Mouse (Mus musculus): ENCODE data around the gene D630045J12Rik.
A peak's percentile ranks its signal among the peaks of the same experiment; 100 is the strongest.

The D630045J12Rik gene

DNA sequence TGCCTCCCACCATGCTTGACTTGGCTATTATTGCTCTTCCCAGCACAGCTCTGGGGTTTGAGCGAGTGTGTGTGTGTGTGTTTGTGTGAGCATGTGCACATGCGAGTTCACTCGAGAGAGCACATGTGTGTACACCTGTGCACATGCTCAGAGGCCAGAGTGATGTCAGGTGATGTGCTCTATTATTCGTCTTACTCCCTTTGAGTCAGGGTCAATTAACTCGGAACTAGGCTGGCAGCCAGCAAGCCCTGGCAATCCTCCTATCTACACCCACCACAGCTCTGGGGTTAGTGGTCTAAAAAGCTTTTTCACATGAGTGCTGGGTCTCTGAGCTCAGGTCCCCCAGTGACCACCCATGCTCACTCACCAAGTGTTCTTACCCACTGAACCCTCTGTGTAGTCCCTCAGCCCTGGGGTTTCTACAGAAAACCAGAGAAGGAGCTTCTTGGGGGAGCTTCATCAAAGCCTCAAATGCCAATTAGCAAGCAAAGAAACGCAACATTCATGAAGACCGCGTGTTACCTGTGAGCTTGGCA is 11.4 kb downstream of the D630045J12Rik start:
- no peak for DNase-seq

DNA sequence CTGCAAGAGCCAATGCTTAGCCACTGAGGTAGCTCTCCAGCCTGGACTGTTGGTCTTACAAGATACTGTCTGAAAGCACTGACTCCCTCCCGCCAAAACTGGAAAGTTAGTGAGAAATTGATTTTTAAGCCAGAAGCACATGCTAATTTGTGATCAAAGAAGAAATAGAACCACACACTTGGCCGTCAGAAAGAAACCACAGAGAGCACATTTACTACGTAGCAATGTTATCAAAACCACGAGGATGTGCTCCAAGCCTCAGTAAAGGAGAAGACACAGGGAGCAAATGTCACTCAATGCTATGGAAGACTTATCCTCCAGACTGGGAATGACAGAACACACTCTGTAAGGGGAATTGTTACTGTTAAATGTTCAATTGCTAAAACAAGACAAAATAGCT is 12.3 kb downstream of the D630045J12Rik start:
- no peak for DNase-seq

DNA sequence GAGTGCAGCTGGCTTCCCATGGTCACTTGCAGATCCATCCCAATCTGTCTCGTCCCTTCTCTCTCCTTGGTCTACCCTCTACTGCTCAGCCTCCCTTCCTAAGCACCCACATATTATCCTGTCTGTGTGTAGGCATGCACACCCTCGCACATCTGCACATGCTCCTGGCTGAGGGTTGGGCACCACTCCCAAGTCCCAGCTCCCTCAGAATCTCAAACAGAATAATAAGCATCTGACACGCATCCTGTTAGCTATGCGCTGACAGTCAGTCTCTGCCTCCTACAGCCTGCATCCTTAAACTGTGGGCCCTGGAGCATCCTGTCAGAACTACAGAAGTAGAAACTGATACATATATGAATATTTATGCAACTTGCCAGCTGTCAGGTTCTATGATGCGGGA is 13.2 kb downstream of the D630045J12Rik start:
- no peak for DNase-seq

DNA sequence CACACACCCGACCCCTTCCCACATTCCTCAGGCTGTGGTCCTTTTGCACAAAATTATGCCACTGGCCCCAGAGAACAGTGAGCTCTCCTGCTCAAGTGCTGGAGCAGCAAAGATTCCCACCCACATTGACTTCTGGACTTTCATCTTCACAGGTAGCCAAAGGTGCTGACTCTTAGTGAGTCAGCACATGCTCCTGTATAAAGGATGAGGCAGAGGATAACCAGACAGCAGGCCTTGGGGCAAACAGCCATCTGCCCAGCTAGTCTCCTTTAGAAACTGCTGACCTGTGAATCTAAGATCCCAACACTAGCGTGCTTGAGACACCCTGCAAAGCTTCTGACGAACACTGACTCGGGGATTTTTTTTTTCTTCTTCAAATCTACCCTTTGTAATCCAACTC is 15.4 kb downstream of the D630045J12Rik start:
- DNase-seq, result no peak

DNA sequence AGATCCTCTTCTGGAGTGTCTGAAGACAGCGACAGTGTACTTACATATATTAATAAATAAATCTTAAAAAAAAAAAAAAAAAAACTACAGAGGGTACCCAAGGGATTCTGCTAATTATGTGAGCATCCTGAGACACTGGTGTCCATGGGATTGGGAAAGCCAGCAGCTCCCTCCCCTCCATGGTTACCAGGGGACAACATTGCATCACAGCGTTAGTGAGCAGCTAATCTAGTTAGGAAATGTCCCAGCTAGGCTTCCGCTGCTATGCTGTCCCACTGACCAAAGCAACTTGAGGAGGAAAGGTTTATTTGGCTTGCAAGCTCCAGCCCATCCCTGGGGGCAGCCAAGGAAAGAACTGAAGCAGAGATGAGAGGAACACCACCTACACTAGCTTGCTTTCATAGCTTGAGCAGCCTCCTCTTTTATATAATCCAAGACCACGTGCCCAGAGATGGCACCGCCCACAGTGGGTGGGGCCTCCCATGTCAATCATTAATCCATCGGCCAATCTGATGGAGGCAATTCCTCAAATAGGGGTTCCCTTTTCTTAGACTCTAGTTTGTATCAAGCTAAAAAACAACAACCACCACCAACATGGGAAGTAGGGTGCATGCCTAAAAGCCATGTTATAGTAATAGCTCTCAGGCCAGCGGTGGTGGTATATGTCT is 17.7 kb downstream of the D630045J12Rik start:
- no peak for DNase-seq

DNA sequence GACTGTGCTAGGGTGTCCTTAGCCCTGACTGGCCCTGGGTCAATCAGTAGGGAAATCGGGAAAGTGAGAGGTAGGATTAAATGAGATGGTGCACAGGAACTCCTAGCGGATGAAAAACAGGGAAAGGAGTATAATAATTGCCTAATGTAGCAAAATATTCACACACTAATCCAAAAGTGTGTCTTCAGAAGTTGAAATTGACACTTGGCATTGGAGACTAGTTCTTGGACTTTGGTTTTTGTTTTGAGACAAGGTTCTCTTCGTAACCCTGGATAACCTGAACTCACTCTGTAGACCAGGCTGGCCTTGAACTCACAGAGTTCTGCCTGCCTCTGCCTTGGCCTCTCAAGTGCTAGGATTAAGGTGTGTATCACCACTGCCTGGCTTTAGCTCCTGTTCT is 20.0 kb downstream of the D630045J12Rik start:
- DNase-seq, result no peak

DNA sequence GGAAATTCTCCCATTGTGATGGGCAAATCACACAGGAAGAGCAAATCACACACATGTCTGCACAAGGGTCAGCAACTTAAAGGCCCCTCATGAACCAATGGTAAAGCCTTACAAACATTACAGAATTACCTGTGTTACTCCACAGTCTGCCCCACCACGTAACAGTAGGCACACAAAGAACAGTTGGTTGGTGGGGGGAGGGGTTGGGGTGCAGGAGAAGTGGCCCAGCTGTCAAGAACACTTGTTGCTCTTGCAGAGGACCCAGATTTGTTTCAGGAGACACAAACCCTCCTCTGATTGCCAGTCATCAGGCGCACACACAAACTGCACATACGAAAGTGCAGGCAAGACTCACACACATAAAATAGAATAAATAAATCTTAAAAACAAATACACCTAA is 20.9 kb downstream of the D630045J12Rik start:
- no peak for DNase-seq

DNA sequence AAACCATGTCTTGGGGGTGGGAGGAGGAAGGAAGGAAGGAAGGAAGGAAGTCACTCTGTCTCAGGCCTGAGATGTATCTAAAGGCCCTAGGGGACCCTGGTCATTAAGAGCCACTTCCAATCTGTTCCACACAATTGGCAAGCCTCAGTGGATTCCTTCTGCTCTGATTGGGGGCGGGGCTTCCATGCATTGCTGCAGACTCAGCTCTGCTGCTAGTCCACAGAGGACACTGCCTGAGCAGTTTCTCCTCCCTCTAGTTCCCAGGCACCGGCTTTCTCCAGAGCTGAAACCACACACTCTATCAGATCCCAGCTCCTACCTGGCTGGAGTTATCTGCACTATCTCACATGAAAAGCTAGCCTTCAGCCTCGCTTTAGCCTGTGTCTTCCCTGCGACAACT is 21.8 kb downstream of the D630045J12Rik start:
- no peak for DNase-seq

DNA sequence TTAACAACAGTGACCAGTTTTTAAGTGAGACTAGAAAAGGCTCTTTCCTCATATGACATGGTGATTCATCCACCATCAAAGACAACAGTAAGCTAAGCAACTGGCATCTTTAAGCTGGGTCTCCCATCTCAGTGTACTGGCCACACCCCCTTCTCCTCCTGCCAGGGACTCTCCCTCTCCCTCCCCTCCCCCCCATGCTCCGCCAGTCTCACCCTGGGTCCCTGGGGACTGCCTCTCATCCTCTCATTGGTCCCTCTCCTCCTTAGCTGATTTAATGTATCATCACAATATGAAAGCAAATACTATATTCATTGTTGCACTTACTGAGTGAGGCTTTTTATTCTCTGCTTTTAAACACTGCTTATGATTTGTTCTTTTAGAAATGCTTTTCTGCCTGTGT is 29.7 kb downstream of the D630045J12Rik start:
- no peak for DNase-seq

DNA sequence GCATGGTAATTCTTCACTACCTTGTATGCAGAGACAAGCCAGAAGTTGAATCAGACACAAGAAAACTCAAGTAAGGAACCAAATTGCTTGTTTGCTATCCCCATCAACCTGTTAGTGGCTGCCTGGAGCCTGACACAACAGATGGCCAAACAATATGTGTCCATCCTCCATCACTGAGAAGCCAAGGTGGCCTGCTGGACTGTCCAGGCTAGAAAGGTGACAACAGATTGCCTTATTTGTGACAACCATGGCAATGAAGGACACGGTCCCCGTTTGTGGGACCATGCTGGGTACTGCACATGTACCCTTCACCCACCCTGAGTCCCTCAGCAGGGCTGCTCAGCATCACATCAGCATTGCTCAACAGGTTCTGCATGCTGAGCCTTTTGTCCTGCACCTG is 34.5 kb downstream of the D630045J12Rik start:
- no peak for DNase-seq

DNA sequence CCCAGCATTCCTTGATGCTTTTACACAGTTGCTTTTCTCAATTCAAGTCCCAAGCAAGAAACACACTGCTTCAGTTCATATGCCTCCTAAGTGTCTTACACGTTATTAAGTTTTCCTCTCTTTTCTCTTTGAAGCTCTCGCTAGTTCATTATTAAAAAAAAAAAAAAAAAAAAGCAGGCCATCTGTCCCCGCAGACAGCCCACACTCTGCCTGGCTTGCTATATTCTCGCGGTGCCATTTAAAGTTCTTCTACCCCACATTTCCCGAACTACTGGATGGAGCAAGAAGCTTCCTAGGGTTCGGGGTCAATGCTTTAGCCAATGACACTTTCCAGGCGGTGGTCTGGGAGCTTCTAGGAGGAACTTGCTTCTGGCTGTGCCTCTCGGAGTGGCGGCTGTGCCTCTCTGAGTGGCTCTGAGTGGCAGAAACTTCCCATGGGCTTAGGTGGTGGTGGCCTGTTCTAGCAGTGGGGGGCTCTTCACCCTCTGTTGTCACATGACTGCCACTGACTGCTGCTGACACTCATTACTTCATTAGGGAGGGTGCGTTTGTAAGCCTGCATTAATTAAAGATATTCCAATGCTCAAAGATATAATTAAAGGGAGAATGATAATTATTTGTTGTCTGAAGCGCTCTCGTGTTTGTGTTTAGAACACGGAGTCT is 38.2 kb downstream of the D630045J12Rik start:
- no peak for DNase-seq

DNA sequence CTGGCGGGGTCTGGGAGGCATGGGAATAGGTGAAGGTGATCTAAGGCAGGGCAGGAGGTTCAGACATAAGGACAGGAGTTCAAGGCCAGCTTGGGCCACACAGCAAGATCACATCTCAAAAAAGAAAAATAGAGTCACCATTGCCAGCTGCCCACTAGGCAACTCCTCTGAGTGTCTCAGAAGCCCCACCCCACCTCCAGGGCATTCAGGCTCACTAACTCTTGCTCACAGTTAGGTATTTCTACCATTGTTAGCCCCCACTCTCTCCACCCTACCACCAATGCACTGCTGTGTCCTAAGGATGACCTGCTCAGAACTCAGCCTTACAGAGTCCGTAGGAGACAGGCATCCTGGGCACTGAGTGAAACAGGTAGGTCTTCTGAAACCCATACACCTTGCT is 46.2 kb downstream of the D630045J12Rik start:
- no peak for DNase-seq

DNA sequence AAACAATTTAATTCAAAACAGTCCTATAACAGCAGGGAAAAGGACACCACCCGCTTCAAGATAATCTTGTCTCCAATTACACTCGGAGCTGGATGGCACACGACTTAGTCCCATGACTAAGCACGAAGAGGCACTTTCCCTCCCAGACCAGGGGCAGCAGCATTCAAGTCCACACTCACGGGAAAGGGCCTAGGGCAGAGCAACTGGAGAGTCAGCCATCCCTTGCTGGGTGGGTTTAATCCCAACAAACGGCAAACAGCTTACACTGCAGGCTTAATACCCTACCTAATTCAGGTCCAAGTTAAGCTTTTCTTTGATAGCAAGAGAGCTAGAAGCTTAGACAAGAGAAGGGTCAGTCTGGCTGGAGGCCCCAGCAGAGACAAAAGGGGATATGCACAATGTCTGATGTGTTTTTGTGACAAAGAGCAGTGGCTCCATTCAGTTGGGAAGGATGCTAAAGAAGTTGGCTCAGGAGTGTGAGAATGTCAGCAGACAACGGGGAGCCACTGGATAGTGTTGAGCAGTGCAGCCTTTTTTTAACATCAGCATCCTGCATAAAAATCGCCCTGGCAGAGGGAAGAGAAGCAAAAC is 46.8 kb downstream of the D630045J12Rik start:
- DNase-seq, result no peak

DNA sequence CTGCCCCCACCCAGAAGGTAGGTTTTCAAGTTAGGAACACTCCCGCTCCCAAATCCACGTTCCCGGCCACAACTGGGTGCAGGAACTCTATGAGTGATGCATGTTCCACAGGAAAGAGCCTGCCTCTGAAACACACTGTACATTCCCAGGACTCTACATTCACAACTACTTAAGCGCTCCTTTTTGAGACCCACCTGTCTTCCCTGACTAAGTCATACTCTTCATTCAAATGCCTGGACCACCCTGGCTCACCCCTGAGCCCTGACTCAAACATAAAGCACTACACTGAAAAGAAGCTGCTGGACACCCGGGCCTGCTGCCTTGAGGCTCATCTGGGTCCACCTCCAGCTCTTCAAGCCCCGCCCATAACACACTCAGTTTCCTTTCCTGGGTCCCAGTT is 48.4 kb downstream of the D630045J12Rik start:
- DNase-seq, result no peak

DNA sequence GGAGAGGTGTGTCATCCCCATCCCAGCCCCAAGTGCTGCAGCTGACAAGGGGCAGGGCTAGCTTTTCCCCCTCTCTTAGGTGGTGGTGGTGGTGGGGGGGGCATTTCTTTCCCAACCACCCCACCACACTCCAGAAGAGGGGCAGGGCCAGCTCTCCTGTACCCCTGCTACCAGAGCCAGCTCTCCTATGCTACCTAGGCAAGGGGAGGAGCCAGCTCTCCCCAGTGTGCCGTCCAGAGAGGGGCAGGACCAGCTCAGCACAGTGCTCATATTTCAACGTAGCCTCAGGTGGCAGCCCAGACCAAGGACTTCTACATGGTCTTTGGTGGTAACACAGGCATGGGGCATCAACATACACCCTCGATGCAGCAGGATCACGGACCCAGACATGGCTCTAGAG is 50.0 kb downstream of the D630045J12Rik start:
- DNase-seq, result no peak

DNA sequence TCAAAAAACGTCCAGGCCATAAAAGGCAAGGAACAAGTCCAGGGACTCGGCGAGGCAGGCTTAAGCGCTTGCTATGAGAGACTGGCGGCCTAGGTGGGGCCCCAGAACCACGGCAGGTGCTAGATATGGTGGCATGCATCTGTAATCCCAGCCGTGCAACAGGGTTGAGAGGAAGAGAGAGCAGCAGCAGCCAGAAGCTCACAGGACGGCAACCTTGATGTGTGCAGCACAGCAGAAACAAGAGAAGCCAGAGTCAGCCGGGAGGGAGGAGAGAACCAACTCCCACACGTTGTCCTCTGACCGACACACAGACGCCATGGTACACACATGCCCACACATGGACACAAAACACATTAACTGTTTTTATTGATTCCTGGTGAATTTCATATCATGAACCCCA is 51.0 kb downstream of the D630045J12Rik start:
- DNase-seq, result no peak

DNA sequence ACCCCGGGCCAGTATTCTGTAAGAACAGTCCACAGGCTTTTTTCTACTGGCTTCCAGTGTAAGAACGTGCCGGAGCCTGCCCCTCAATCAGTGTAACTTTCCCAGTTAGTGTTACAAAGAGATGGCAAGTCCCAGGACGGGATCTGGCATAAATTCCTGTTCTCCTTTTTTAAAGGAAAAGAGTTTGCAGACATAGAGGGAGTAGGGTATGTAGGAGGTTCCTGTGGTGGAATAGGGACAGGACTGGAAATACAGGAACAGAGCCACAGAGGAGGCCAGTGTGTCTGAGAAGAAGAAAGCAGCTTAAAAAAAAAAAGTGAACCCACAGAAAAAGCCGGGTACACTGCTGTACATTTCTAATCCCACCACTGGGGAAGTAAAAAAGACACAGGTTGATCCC is 52.3 kb downstream of the D630045J12Rik start:
- DNase-seq, result no peak

DNA sequence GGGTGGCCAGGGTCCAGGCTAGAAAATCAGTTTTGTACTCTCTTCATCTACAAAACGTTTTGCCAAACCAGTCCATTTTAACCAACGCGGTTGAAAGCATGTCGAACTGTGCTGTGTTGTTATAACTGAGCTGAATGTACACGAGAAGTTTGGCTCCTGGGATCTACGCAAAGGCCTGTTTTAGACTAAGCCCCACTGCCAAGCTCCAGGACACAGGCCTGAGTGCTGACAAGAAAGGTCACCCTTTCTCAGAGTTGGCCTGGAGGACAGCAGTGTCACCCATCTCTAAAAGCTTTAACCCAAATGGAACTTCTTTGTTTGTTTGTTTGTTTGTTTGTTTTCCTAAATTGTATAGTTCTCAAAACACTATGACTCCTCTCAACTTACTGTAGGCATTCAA is 54.2 kb downstream of the D630045J12Rik start:
- no peak for DNase-seq

DNA sequence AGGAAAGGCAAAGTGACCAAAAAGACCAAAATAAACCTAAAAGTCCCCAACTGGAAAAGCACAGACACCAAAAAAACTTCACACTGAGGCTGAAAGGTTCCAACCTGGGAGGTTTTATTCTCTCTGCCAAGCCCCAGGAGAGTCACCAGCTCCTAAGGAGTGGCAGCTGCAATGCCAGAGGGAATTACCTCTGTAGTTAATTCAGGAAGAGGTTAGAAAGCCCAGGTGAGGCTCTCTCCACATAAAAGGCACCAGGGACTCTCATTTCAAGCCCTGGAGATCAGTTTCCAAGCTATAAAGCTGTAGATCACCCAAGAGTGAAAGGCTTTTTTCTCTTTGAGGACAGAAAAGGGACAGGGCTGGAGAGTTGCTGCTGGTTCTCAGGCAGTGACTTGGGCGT is 55.1 kb downstream of the D630045J12Rik start:
- DNase-seq, result no peak

DNA sequence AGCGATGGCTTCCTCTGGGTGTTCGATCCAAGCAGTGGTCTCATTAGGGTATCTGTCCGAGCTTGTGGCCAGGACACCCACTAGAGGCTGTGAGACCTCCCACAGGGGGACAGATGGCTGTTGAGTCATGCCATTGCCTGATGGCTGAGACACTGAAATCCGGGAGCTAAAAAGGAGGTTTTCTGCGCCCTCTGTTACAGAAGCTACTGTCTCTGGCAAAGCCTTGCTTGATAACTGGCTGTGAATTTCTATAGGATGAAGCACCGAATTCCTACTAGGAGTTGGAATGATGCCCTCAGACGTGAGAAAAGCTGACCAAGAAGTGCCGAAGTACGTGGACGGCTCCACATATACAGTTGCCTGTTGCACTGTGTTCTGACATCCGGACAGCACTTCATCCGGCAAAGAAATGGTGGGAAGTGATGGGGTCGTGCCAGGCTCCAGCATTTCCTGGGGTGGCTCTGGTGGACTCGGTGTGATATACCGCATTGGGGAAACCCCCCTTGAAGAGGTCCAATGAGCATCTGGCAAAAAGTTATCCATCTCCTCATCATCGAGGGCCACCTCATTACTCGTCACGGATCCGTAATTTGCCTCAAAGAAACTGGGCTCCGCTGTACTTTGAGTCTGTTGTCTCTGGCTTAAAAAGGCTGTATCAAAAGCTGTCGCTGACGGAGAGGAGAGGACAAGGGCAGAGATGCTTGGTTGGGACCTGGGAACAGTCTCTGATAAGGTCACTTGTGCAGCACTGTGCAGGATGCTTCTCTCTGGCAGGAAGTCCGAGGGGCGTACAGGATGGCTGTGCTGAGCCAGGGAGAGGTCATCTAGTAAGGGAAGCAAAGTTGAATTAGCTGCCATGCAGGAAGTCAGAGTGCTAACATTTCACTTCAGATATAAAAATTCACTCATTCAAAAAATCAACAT is 57.3 kb downstream of the D630045J12Rik start:
- DNase-seq, result no peak

DNA sequence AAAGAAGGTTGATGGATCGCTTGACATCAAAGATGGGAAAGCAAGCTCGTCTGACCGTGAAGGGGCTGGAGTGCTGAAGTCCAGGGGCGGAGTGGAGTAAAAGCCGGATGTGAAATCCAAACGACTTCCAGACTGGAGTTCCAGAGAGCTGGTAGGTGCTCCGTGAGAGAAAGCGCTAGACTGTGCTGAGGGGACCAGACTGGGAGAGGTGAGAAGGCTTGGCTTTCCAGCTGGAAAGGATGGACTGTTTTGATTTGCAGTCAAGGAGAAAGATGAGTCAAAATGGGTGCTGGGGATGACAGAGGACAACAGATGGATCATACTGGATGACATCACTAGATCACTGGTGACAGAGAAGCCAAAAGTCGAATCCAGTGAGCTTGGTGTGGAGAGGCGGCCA is 58.5 kb downstream of the D630045J12Rik start:
- no peak for DNase-seq

DNA sequence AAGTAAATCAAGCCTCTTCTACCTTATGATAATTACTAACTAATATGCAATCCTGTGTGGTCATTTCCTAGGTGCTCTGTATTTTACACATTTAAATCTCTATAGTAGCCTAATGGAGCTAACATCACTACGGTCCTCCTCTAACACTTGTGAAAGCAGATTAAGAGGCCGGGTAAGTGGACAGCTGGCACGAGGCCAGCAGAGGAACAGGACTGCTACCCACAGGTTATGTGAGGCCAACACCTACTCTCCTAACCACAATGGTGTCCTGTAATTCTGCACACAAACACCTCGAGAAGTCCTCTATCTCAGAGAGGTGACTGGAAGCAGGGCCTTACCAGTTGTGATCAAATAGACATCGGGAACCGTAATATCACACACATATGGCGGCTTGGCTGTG is 59.8 kb downstream of the D630045J12Rik start:
- peak; percentile 54 for DNase-seq

DNA sequence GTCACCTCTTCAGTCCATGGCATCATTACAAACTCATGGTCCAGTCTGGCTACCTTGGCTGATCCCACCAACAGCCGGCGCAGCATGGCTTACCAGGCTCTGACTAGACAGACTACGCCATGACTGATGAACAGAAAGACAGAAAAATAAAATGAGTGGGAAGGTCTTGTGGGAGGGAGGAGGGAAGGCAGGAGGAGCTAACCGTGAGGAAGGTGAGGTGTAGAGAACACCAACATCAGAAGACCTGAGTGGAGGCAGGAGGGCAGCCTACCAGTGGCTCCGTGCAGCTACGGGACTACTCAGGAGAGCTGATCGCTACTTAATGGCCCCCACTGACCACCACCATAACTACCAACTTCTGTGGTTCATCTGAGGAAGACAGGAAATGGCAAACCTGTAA is 60.9 kb downstream of the D630045J12Rik start:
- DNase-seq, result no peak

Data from lung, postnatal 14 days (tissue).